Mouse (Mus musculus): ENCODE data around the gene Mid1. TPM values are rescaled to one million over a fixed set of nuclear protein-coding genes. Genes with fewer than 3 reads are reported as not detected.
A peak's percentile ranks its signal among the peaks of the same experiment; 100 is the strongest.
"Not testable (repeated sequence)": the region's sequence is repeated elsewhere in the genome, so short reads cannot be mapped to it uniquely, and the experiment has no call there.

Mid1 gene
- polyA plus RNA-seq, 1 experiment from 2014 or later = 1.5 TPM

GRCm38 (mm10) chrX:170010581-170011528 is 325.9 kb downstream of the Mid1 start:
- not testable (repeated sequence) for H3K9ac ChIP-seq (ENCODE audit: low read length); H3K27ac ChIP-seq (replicated peaks)
- WGBS = 83% methylated on average over 92 of the region's 97 CpGs

GRCm38 (mm10) chrX:170011529-170011879 is 326.5 kb downstream of the Mid1 start:
- not testable (repeated sequence) for ATAC-seq (ENCODE audit: low FRiP score, low TSS enrichment)
- 94% methylated on average over 8 of the region's 10 CpGs for WGBS

More at GRCm38 (mm10) chrX:170010581-170011528, 325.9 kb downstream of the Mid1 start:
- peak; percentile 76 for DNase-seq (ENCODE audit: low spot score)
- not testable (repeated sequence) for H3K4me3 ChIP-seq (ENCODE audit: low read depth, low read length); H3K36me3 ChIP-seq (ENCODE audit: control insufficient read depth, insufficient read depth, low read length); H3K4me1 ChIP-seq (replicated peaks; ENCODE audit: control insufficient read depth, insufficient read depth); H3K27me3 ChIP-seq (ENCODE audit: control insufficient read depth, insufficient read depth, low read length)
- peak; percentile 65 for TF ChIP-seq CTCF (IDR thresholded peaks at IDR 0.05; ENCODE audit: low read depth)
- H3K9me3 ChIP-seq (ENCODE audit: control insufficient read depth, low read length) = peaks cover 19% of the 10 kb centered on the region
- peak; percentile 33 for ATAC-seq (ENCODE audit: low FRiP score, low TSS enrichment)
- 0 out of 2 replicates have a peak overlapping the region, but pooled peaks have one; percentile 2 for H3K4me2 ChIP-seq (replicated peaks; ENCODE audit: low read depth)

GRCm38 (mm10) chrX:170013421-170013820 is 328.4 kb downstream of the Mid1 start:
- not testable (repeated sequence) for H3K9ac ChIP-seq (ENCODE audit: low read length); H3K4me1 ChIP-seq (replicated peaks; ENCODE audit: control insufficient read depth, insufficient read depth); DNase-seq (ENCODE audit: low spot score); H3K4me2 ChIP-seq (replicated peaks; ENCODE audit: low read depth); H3K4me3 ChIP-seq (ENCODE audit: low read depth, low read length); H3K27me3 ChIP-seq (ENCODE audit: control insufficient read depth, insufficient read depth, low read length); H3K27ac ChIP-seq (replicated peaks); ATAC-seq (ENCODE audit: low FRiP score, low TSS enrichment)
- peaks cover 11% of the 10 kb centered on the region for H3K36me3 ChIP-seq (ENCODE audit: control insufficient read depth, insufficient read depth, low read length)
- WGBS = 82% methylated on average over 13 of the region's 13 CpGs
- peaks cover 15% of the 10 kb centered on the region for H3K9me3 ChIP-seq (ENCODE audit: control insufficient read depth, low read length)

More at GRCm38 (mm10) chrX:170011529-170011879, 326.5 kb downstream of the Mid1 start:
- not testable (repeated sequence) for DNase-seq (ENCODE audit: low spot score); H3K4me2 ChIP-seq (replicated peaks; ENCODE audit: low read depth); H3K9ac ChIP-seq (ENCODE audit: low read length); H3K27ac ChIP-seq (replicated peaks); H3K36me3 ChIP-seq (ENCODE audit: control insufficient read depth, insufficient read depth, low read length); H3K27me3 ChIP-seq (ENCODE audit: control insufficient read depth, insufficient read depth, low read length); H3K4me3 ChIP-seq (ENCODE audit: low read depth, low read length); H3K4me1 ChIP-seq (replicated peaks; ENCODE audit: control insufficient read depth, insufficient read depth)
- peaks cover 19% of the 10 kb centered on the region for H3K9me3 ChIP-seq (ENCODE audit: control insufficient read depth, low read length)

GRCm38 (mm10) chrX:170014038-170014437 is 329.0 kb downstream of the Mid1 start:
- not testable (repeated sequence) for H3K27ac ChIP-seq (replicated peaks); DNase-seq (ENCODE audit: low spot score); H3K27me3 ChIP-seq (ENCODE audit: control insufficient read depth, insufficient read depth, low read length); H3K4me1 ChIP-seq (replicated peaks; ENCODE audit: control insufficient read depth, insufficient read depth); H3K9ac ChIP-seq (ENCODE audit: low read length); H3K4me3 ChIP-seq (ENCODE audit: low read depth, low read length); H3K4me2 ChIP-seq (replicated peaks; ENCODE audit: low read depth); ATAC-seq (ENCODE audit: low FRiP score, low TSS enrichment)
- WGBS = 94% methylated on average over 12 of the region's 13 CpGs
- Histone ChIP-seq H3K36me3 (ENCODE audit: control insufficient read depth, insufficient read depth, low read length) (peaks cover 17% of the 10 kb centered on the region), H3K9me3 (ENCODE audit: control insufficient read depth, low read length) (peaks cover 19% of the 10 kb centered on the region)

GRCm38 (mm10) chrX:170015883-170016282 is 330.9 kb downstream of the Mid1 start:
- not testable (repeated sequence) for DNase-seq (ENCODE audit: low spot score); H3K4me3 ChIP-seq (ENCODE audit: low read depth, low read length); H3K4me1 ChIP-seq (replicated peaks; ENCODE audit: control insufficient read depth, insufficient read depth); H3K27me3 ChIP-seq (ENCODE audit: control insufficient read depth, insufficient read depth, low read length); H3K9ac ChIP-seq (ENCODE audit: low read length); H3K4me2 ChIP-seq (replicated peaks; ENCODE audit: low read depth); ATAC-seq (ENCODE audit: low FRiP score, low TSS enrichment); H3K27ac ChIP-seq (replicated peaks)
- Histone ChIP-seq H3K9me3 (ENCODE audit: control insufficient read depth, low read length) (peaks cover 15% of the 10 kb centered on the region), H3K36me3 (ENCODE audit: control insufficient read depth, insufficient read depth, low read length) (peaks cover 22% of the 10 kb centered on the region)
- 93% methylated on average over 12 of the region's 12 CpGs for WGBS

All from stomach, postnatal 0 days (tissue).